Mouse (Mus musculus): ENCODE results near the gene Kazald1. TPM values are rescaled to one million over a fixed set of nuclear protein-coding genes. Genes with fewer than 3 reads are reported as not detected.

Kazald1 gene
- total RNA-seq, 2 experiments from 2014 or later, result 1.3 to 2.4 TPM

DNA sequence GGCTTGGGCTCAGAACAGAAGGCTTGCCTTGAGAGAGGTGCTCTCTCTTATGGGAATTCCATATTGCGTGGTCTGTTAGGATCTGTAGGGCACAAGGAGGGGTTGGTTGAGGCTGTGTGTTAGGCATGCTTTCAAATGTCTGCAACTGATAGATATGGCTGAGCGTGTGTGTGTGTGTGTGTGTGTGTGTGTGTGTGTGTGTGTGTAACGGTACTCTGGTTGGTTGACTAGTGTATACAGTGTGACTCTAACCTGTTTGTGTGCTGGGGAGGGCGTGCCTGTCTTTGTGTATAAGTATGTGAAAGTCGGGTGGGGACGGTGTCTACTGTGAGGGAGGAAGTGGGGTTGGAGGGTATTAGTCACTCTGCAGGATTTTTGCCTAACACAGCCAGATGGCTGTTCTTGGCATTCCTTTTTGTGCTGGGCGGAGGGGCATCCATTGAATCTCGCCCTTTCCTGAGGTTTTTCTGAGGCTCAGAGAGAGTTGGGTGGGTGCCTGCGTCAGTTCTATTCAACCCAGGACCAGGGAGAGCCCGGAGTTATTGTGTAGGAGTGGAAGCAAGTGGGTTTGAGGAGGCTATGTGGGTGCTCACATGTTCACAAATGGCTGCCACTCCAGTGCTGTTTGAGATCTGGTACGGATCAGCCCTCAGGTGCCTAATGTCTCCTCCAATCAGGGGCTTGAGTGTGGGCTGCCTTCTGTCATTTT is 27.0 kb upstream of the Kazald1 start:
- peak; percentile 89 to 91 for DNase-seq (ENCODE audit: low spot score in 2 of 2)

DNA sequence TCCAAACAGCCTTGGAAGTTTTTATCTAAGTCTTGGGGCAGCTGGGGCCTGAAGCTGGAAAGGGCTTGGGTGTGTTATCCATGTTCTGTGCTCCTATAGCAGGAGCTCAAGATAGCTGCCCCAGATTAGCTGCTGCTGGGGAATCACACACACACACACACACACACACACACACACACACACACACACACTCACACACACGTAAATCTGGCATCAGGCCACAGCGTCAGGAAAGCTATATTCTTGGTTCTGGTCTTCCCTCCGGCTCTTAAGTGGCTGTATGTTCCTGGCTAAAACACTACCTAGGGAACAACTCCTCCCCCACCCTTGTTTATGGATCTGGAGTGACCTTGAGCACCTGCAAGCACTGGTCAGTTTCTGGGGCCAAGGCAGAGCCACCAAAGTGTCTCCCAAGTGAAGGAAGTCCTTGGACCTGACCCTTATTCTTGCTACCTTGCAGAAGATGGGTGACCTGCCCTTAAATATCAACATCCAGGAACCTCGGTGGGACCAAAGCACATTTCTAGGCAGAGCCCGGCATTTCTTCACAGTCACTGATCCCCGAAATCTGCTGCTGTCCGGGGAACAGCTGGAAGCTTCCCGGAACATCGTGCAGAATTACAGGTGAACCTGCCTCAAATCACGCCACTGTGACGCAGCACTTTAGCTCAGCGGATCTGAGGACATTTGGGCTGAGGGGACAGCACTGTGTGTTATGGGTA is 26.2 kb upstream of the Kazald1 start:
- DNase-seq (ENCODE audit: low spot score in 2 of 2), result no peak

DNA sequence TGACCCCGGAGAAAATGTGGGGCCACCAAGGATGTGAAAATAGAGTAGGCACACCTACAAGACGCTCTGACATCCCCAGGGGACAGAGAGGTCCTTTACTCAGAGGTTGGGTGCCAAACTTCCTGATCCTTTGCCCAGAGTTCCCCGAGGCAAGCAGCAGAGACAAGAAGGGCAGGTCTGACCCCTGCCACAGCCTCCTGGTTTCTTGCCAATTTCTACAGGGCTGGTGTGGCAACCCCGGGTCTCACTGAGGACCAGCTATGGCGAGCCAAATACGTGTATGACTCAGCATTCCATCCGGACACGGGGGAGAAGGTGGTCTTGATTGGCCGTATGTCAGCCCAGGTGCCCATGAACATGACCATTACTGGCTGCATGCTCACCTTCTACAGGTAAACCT is 25.5 kb upstream of the Kazald1 start:
- DNase-seq (ENCODE audit: low spot score in 2 of 2), result no peak

DNA sequence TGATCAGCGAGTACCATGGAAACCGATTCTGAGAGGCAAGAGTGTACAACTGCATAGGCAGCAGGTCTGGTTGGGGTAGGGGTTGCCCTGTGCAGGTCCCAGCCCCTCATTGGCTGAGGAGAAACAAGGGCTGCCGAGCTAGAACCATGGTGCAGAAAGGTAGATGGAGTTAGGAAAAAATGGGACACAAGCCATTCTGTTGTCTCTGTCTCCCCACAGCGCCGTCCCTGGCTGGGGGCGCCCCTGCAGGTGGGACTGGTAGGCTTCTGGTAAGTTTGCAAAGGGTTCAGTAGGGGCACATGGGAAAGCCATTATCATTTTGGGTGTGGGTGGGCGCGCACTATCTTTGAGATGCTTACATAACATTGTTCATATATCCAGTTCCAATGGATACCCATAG is 21.6 kb upstream of the Kazald1 start:
- DNase-seq (ENCODE audit: low spot score in 2 of 2), result no peak

DNA sequence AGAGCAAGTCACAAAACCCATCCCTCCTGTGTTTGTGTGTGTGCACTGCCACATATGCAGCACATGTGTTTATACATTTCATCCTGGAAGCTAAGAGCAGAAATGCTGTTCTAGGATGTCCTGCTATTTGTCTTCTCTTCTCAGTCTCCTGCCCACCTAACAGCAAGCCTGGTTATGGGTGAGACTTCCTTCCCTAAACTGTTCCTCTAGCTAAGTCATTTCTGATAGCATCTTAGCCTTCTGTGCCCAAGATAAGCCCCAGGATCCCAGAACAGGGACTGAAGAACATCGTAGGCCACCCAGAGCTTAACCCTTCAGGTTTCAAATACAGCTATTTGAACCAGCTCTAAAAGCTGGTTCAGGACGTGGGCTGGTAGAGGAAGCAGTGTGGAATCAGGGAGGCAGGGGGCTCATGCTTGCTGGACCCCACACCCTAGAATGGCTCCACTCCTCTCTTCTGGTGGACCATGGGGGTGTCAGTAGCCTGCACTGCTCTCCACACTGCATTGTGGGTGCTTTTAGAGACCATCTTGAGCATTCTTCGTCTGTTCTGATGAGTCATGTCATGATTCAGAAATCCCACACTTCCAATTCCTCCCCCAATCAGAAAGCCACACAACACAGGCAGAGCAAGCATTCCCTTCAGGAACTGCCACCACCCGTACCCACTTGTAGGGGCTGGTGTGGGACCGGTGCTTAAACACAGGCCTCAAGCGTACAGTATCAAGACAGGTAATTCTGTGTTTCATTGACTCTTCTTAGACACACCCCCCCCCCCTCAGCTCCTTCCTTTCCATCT is 19.9 kb upstream of the Kazald1 start:
- peak in 1 of 2 experiments; percentile 63 for DNase-seq (ENCODE audit: low spot score in 2 of 2)

DNA sequence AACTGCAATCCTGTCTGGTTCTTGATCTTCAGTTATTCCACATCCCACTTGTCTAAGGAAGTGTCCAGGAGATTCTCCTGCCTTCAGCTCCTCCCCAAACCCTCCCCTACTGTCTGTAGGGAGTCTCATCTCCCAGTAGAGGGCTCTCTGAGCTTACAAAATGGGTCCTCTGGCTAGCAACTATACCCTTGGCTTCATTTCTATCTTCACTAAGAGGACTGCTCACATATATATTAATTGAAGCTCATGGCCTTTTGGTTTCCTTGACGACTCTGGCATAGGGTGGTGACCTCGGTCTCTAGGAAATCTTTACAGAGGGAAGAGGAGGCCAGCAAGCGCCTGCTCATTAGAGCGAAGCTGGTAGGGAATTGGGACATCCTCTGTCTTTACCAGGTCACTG is 18.7 kb upstream of the Kazald1 start:
- DNase-seq (ENCODE audit: low spot score in 2 of 2), result peak in 1 of 2 experiments; percentile 63

DNA sequence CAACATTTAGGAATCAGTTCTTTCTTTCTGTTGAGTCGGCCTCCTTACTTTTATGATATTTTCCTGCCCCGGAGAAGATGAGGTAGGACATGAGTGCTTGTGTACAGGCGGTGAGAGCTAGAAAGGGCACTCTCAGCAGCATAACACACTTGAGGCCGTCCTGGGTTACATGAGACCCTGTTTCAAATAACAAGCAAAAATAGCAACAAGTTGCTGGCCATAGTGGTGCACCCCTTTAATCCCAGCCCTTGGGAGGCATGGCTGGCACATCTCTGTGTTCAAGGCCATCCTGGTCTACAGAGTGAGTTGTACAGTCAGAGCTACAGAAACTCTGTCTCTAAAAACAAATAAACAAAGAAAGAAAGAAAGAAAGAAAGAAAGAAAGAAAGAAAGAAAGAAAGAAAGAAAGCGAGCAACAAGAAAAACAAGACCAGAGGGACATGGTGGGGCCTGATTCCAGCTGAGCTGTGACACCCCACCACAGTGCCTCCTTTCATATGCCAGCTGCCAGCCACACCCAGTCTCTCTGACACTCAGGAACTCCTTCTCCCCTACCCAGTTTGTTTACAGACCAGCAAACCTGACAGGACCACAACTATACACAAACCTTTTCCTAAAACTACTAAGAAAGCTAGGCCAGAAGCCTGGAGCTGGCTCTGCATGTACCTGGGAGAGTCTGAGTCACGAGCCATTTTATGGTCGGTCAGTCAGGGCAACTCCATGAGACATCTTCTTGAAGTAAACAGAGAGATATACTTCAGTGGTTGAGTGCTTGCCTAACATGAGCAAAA is 17.9 kb upstream of the Kazald1 start:
- DNase-seq (ENCODE audit: low spot score in 2 of 2), result no peak

DNA sequence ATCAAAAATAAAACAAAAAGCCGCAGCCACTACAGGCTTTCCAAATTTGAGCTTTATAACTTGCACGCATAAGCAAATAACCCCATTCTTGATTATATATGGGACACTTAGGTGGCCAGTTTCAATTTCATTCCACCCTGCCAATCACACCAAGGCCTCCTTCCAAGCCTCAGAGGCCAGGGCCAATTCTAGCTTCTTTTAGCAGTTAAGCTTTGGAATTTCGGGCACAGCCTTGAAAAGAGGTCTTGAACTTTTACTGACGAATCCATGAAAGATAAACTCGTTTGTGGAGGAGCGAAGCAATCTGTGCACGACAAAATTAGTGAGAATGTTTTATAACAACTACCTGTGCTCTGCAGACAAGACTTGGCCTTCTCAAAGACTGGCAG is 17.3 kb upstream of the Kazald1 start:
- no peak for DNase-seq (ENCODE audit: low spot score in 2 of 2)

DNA sequence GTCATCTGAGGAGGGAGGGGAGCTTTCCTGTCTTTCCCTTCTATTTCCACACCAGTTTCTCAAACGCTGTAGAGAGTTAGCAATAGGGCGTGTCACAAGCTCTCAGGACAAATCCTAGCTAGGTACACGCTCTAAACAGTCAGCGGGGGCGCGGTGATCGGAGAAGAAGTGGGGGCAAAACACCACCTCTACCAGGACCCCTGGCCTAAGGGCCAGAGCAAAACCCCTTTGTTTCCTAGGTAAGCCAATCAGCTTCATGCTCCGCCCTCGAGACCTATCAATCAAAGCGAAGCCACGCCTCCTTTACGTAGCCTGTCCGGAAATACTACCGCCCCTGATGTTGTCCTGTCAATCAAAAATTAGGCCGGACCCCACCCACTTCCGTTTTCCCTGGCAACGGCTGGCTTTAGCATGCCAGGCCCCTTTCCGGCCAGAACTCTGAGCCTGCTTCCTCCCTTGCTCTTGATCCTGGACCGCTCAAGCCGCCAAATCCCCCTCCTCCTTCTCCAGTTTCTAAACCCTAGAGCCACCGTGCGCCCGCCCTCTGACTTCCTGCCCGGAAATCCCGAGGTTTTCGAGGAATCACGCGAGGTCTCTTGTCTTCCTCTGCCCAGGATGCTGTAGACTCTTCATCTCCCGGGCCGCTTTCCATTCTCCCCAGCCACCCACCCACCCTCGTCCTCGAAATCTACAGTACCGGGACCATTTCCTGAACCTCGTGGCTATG is 16.8 kb upstream of the Kazald1 start:
- peak; percentile 86 to 96 for DNase-seq (ENCODE audit: low spot score in 2 of 2)

DNA sequence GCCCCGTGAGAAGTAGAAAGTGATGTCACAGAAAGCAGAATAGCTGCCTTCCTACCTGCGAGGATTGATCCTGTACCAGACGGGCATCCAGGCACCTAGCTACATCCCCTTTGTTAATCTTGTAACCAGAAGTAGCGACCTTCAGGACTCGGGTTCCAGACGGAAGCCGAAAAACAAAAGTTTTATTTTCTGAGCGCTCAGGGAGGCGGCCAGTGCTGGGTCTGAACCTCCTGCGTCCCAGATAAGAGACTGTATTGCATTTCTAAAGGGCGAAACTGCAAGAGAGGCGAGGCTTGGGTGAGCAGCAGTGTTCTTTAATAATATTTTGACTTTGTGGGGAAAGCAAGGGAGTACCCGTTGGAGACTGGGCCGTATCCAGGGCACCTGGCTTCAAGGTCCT is 16.2 kb upstream of the Kazald1 start:
- DNase-seq (ENCODE audit: low spot score in 2 of 2), result no peak

DNA sequence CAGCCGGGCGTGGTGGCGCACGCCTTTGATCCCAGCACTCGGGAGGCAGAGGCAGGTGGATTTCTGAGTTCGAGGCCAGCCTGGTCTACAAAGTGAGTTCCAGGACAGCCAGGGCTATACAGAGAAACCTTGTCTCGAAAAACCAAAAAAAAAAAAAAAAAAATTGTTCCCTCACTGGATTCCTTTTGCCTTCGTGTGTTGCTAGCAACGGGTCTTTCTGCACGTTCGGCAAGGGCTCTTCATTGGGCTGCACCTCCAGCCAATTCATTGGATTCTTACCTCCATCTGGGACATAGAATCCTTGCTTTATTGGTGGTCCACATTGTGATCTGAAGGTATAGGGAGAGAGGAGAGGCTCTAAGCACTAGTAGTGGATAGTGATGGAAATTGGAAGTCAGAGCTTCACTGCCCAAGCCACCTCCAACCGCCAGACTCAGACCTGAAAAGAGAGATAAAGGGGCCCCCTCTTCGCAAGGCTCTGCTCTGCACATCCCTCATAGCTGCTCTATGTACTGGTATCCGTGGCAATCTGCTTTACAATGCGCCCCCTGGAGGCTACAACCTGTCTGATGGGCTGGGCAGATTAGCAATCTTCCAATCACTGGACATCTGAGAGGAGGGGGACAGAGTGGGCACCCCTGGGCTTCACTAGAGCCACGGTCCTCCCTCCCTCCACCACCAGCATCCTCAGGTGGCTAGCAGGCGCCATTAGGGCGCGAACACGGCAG is 11.3 kb upstream of the Kazald1 start:
- DNase-seq (ENCODE audit: low spot score in 2 of 2), result peak in 1 of 2 experiments; percentile 59

DNA sequence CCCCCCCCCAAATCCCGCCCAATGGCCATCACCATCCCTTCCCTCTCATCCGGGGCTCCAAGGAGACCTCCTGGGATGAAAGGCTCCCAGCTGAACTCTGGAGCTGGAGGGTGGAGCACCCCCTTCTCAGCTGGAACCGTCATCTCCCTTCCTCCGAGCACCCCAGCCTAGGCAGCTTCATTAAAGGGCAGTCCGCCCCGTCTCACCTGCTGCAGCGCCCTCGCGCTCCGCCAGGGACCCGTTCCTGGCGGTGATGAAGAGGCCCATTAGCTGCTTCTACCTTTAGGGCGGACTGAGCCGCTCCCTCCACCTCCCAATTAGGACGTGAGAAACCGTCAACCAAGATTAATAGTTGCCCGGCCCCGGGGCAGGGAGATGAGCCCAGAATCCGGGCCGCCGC is 9.8 kb upstream of the Kazald1 start:
- DNase-seq (ENCODE audit: low spot score in 2 of 2), result no peak

DNA sequence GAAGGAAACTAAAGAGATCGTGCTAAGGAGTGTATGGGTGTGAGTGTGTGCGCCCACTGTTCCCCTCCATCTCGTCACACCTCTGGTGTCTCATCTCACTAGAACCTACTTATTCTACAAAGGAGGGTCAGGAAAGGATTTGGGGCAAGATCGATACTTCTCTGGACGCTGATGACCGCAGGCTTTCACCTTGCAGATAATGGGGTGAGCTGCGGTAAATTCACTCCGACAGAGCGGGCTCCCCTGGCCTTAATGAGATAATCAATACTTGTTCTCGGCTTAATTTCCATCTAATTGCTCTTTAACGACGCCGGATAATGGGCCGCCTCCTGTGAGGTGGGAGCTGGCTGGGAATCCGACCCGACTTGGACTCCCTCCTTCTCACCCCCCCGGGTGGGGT is 7.9 kb upstream of the Kazald1 start:
- DNase-seq (ENCODE audit: low spot score in 2 of 2), result no peak

DNA sequence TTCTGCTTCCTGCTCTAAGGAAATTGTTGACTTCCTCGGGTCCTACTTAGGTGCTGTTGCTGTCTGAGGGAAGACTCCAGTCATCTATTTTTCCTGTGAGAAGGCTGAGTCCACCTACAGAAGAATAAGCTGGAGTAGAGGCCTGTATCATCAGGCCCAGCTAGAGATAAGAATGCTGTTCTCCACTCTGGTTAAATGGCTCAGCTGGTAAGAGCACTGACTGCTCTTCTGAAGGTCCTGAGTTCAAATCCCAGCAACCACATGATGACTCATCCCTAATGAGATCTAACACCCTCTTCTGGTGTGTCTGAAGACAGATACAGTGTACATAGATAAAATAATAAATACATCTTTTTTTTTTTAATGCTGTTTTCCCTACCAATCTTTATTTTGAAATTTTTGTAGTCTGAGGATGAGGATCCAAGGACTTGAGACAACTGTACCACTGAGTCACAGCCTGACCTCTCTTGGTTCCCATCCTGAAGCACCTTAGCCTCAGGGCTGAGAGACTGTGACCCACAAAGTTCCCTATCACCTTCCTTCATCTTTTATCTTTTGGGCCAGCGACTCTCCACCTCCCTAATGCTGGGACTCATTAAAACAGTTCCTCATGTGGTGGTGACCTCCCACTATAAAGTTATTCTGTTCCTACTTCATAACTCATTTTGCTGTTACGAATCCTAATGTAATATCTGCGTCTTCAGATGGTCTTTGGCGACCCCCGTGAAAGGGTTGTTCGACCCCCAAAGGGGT is 7.1 kb upstream of the Kazald1 start:
- no peak for DNase-seq (ENCODE audit: low spot score in 2 of 2)

DNA sequence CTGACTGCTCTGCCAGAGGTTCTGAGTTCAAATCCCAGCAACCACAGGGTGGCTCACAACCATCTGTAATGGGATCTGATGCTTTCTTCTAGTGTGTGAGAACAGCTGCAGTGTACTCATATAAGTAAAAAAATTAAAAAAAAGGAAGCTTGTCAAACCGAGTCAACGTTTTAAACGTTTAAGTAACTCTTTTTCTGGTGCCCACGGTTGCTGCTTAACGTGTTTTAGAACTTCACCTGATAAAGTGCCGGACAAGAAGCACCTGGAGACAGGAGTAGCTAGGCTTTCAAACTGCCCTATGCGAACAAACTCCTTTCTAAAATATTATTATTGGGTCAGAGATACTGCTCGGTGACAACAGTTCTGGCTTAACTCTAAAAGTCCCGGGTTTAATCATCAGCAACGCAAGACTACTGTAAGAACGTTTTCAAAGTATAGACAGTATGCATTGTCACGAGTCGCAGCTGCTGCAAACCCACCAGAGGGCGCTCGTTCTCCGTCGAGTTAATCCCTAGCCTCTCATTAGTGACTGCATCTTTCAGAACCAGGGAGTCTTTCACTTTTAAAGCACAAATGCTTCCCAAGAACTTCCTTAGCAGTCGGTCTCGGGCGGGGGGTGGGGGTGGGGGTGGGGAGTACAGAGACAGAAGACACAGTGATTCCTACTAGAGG is 1.0 kb upstream of the Kazald1 start:
- peak; percentile 65 to 75 for DNase-seq (ENCODE audit: low spot score in 2 of 2)

DNA sequence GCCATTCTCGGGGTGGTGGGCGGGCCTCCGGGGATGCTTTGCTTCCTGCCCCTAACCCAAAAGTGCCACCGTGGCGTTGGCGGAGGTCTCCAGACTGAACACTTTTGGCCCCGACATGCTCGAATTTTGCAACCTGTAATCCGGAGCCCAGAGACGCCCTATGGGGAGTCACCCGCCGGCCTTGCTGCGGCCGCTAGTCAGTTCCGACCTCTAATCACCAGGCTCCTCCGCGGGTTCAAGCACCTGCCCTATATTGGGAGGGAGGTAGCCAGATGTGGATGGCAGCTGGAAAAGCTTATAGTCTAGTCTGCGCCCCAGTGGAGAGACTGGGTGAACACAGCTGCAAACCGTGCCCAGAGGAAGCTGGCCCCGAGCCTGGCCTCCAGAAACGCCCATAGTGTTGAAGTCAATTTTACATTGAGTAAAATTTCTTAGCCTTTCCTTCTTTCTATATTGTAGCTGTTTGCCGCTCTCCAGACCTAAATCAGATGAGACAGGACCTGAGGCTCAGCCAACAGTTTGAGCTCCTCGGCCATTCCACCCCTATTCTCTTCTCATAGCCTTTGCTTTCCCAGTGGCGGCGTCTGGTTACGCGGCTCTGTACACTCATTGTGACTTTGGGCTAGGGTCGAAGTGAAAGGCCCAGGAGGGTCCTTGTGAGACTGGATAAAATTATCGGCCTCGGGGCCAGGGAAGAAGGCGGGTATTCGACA is 438 bp downstream of the Kazald1 start:
- DNase-seq (ENCODE audit: low spot score in 2 of 2), result no peak

DNA sequence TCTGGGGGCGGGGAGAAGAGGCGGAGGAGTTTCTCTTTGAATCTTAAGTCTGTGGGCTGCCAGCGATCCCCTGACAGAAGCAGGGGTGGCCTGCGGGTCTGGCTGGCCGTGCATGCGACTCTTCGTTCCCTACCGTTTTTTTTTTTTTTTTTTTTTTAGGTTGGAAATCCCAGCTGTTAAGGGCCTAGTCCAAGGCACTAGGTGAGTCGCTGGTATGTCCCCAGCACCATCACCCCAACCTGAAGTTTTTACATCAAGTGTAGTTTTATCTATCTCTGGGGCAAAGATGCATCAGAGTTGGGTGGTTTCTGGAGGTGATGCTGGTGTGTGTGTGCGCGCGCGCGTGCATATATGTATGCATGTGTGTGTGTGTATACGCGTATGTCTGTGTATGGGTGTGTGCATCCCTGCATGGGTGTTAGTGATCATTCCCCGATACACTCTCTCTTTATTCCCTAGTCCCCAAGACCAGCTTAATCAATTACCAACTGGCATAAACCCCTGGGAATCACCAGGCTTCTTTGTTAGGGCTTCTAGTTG is 1.1 kb downstream of the Kazald1 start:
- DNase-seq (ENCODE audit: low spot score in 2 of 2), result no peak
